Mouse (Mus musculus) C2C12 (cell line): ENCODE results near the gene Snx29. TPM values are rescaled to one million over a fixed set of nuclear protein-coding genes. Genes with fewer than 3 reads are reported as not detected.

ENCODE experiments used
- H3K27me3 ChIP-seq: one replicate; pipeline ENCODE4 v1.6.1; 2011; ENCODE audit not compliant: control insufficient read depth, insufficient read depth, insufficient read length
- H3K36me3 ChIP-seq: one replicate; pipeline ENCODE4 v1.6.1; 2011; ENCODE audit not compliant: control insufficient read depth, insufficient read depth
- H3K4me3 ChIP-seq: one replicate; pipeline ENCODE4 v1.5.1; 2011; ENCODE audit warnings: mild to moderate bottlenecking, control low read depth; ENCODE audit not compliant: poor library complexity, insufficient read depth, severe bottlenecking
- H3K79me2 ChIP-seq: one replicate; pipeline ENCODE4 v1.6.1; 2011; ENCODE audit not compliant: control insufficient read depth, insufficient read depth
- H3K79me3 ChIP-seq: one replicate; pipeline ENCODE4 v1.6.1; 2011; ENCODE audit warnings: low read depth, control low read depth
- H3ac ChIP-seq: one replicate; pipeline ENCODE3; 2011; ENCODE audit warnings: low read depth; ENCODE audit not compliant: control insufficient read depth, insufficient read length
- CEBPB ChIP-seq: IDR thresholded peaks from one replicate; pipeline ENCODE4 v1.6.1; 2011; ENCODE audit warnings: low read depth, mild to moderate bottlenecking, control low read depth, moderate library complexity
- CTCF ChIP-seq: IDR thresholded peaks from one replicate; pipeline ENCODE4 v1.5.1; 2011; ENCODE audit not compliant: control insufficient read depth, insufficient read depth, insufficient read length
- FOSL1 ChIP-seq: IDR thresholded peaks from one replicate; pipeline ENCODE4 v1.8.0; 2011; ENCODE audit warnings: mild to moderate bottlenecking, low read length; ENCODE audit not compliant: poor library complexity, insufficient read depth, severe bottlenecking
- MAX ChIP-seq: IDR thresholded peaks from one replicate; pipeline ENCODE4 v1.6.1; 2011; ENCODE audit warnings: mild to moderate bottlenecking, control low read depth
- MYOD1 ChIP-seq: IDR thresholded peaks from one replicate; pipeline ENCODE4 v1.6.1; 2011; ENCODE audit warnings: low read depth; ENCODE audit not compliant: control insufficient read depth, insufficient read length
- MYOG ChIP-seq: IDR thresholded peaks from one replicate; pipeline ENCODE4 v1.6.1; 2011; ENCODE audit not compliant: control insufficient read depth, insufficient read length; ENCODE audit errors: extremely low read depth
- USF1 ChIP-seq: IDR thresholded peaks from one replicate; pipeline ENCODE4 v1.6.1; 2011; ENCODE audit warnings: low read depth, mild to moderate bottlenecking, control low read depth, moderate library complexity
- polyA plus RNA-seq: library from polyadenylated mRNA; unstranded; fragments of >200 nt; fragmentation: generic; extraction: Trizol; gene quantifications from one replicate; pipeline ENCODE4 v1.2.1, GENCODE M21; 2012; ENCODE audit warnings: missing spikeins

Gene Snx29
- polyA plus RNA-seq, 1 experiment, result 0.62 TPM

- Histone ChIP-seq H3K4me3 (no peak overlapping the region), H3ac (no peak overlapping the region), H3K27me3 (no peaks in the 10 kb centered on the region), H3K79me3 (no peaks in the 10 kb centered on the region), H3K36me3 (no peaks in the 10 kb centered on the region), H3K79me2 (no peaks in the 10 kb centered on the region)
- TF ChIP-seq CTCF (no peak), FOSL1 (no peak), MYOD1 (no peak), MYOG (no peak), MAX (no peak), USF1 (no peak), CEBPB (no peak)
Observed at GRCm38 (mm10) chr16:11676006-11676405, 353.3 kb downstream of the Snx29 start.

- TF ChIP-seq MAX (no peak), MYOG (no peak), CTCF (no peak), FOSL1 (no peak), CEBPB (no peak), MYOD1 (no peak), USF1 (no peak)
- H3K27me3 ChIP-seq, result no peaks in the 10 kb centered on the region
- H3K79me3 ChIP-seq, result no peaks in the 10 kb centered on the region
Observed at GRCm38 (mm10) chr16:11685264-11685663, 362.6 kb downstream of the Snx29 start.

GRCm38 (mm10) chr16:11685735-11686340 is 363.1 kb downstream of the Snx29 start:
- no peaks in the 10 kb centered on the region for H3K27me3 ChIP-seq
- no peak for TF ChIP-seq CEBPB
- no peak for TF ChIP-seq MAX
- TF ChIP-seq MYOD1, result no peak
- no peak for TF ChIP-seq USF1
- no peak for TF ChIP-seq MYOG
- TF ChIP-seq CTCF, result no peak
- TF ChIP-seq FOSL1, result no peak
- H3K4me3 ChIP-seq, result no peak overlapping the region
- no peak overlapping the region for H3ac ChIP-seq
- no peaks in the 10 kb centered on the region for H3K36me3 ChIP-seq
- no peaks in the 10 kb centered on the region for H3K79me2 ChIP-seq
- no peaks in the 10 kb centered on the region for H3K79me3 ChIP-seq

More at GRCm38 (mm10) chr16:11685264-11685663, 362.6 kb downstream of the Snx29 start:
- no peaks in the 10 kb centered on the region for H3K36me3 ChIP-seq
- H3K4me3 ChIP-seq, result no peak overlapping the region
- no peaks in the 10 kb centered on the region for H3K79me2 ChIP-seq
- H3ac ChIP-seq, result no peak overlapping the region

- Histone ChIP-seq H3K27me3 (no peaks in the 10 kb centered on the region), H3K4me3 (no peak overlapping the region), H3K36me3 (no peaks in the 10 kb centered on the region), H3K79me2 (no peaks in the 10 kb centered on the region), H3K79me3 (no peaks in the 10 kb centered on the region), H3ac (no peak overlapping the region)
- no peak for TF ChIP-seq MYOG
- no peak for TF ChIP-seq USF1
- TF ChIP-seq CEBPB, result no peak
- no peak for TF ChIP-seq MAX
- no peak for TF ChIP-seq CTCF
- no peak for TF ChIP-seq FOSL1
Observed at GRCm38 (mm10) chr16:11687836-11688235, 365.1 kb downstream of the Snx29 start.

- Histone ChIP-seq H3ac (no peak overlapping the region), H3K79me3 (no peaks in the 10 kb centered on the region), H3K4me3 (no peak overlapping the region), H3K36me3 (no peaks in the 10 kb centered on the region), H3K79me2 (no peaks in the 10 kb centered on the region), H3K27me3 (no peaks in the 10 kb centered on the region)
- TF ChIP-seq MAX, result no peak
- TF ChIP-seq MYOG, result no peak
- no peak for TF ChIP-seq USF1
- TF ChIP-seq MYOD1, result no peak
- TF ChIP-seq FOSL1, result no peak
- no peak for TF ChIP-seq CEBPB
- no peak for TF ChIP-seq CTCF
Observed at GRCm38 (mm10) chr16:11688281-11689005, 365.7 kb downstream of the Snx29 start.

- Histone ChIP-seq H3K4me3 (no peak overlapping the region), H3ac (no peak overlapping the region), H3K79me3 (no peaks in the 10 kb centered on the region), H3K36me3 (no peaks in the 10 kb centered on the region), H3K79me2 (no peaks in the 10 kb centered on the region), H3K27me3 (no peaks in the 10 kb centered on the region)
- TF ChIP-seq CTCF (no peak), MYOG (no peak), USF1 (no peak), CEBPB (no peak), MAX (no peak), FOSL1 (no peak), MYOD1 (no peak)
Observed at GRCm38 (mm10) chr16:11690097-11690496, 367.4 kb downstream of the Snx29 start.
